Mouse (Mus musculus): ENCODE measurements around the gene Gm9495. TPM values are rescaled to one million over a fixed set of nuclear protein-coding genes. Genes with fewer than 3 reads are reported as not detected.
"Not testable (repeated sequence)": the region's sequence is repeated elsewhere in the genome, so short reads cannot be mapped to it uniquely, and the experiment has no call there.

Gene Gm9495
- polyA plus RNA-seq (2015; fragmentation: Nextera tagmentation; extraction: Ambion mirVana) = not detected in 2 replicates

DNA sequence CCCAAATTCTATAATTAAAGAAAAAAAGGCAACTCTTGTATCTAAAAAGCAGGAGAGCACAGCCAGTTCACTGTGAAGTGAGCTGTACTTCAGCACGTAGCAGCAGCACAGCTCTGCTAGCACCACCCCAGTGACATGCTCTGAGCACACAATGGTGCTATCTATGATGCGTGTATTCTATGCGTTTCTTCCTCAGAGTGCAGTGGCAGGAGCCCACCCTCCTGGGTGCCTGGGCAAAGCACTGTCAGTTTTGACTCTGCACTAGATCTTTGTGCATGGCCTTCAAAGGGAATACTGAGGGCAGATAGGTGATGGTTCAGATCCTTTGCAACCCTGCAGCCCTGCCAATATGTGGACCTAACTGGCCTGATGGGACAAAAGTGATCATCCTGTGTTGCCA lies at the start of gene Gm9495:
Gene Gm9495 (minus strand): TSS at position 101 of the 400 bp plus-strand sequence.
- 94% methylated on average over 3 of the region's 3 CpGs for WGBS
- H3K4me1 ChIP-seq (replicated peaks); H3K27me3 ChIP-seq; ATAC-seq (ENCODE audit: low FRiP score, low read depth); H3K4me3 ChIP-seq; H3K27ac ChIP-seq (replicated peaks); H3K36me3 ChIP-seq; H3K9me3 ChIP-seq; H3K9ac ChIP-seq; H3K4me2 ChIP-seq: not testable (repeated sequence)

GRCm38 (mm10) chr8:69474946-69475345 lies 21.6 kb upstream of the Gm9495 start:
- H3K9ac ChIP-seq; ATAC-seq (ENCODE audit: low FRiP score, low read depth): not testable (repeated sequence)

GRCm38 (mm10) chr8:69420018-69420417 lies 33.3 kb downstream of the Gm9495 start:
- ATAC-seq (ENCODE audit: low FRiP score, low read depth) = not testable (repeated sequence)

More at GRCm38 (mm10) chr8:69474946-69475345, 21.6 kb upstream of the Gm9495 start:
- H3K4me2 ChIP-seq; H3K4me3 ChIP-seq; H3K27me3 ChIP-seq; H3K9me3 ChIP-seq; H3K4me1 ChIP-seq (replicated peaks); H3K36me3 ChIP-seq; H3K27ac ChIP-seq (replicated peaks): not testable (repeated sequence)
- WGBS = 72% methylated on average over 3 of the region's 3 CpGs

GRCm38 (mm10) chr8:69414326-69414725 lies 39.0 kb downstream of the Gm9495 start:
- H3K27ac ChIP-seq (replicated peaks) = no peak overlapping the region
- WGBS = 84% methylated on average over 1 of the region's 1 CpGs
- no peaks in the 10 kb centered on the region for H3K4me1 ChIP-seq (replicated peaks)
- H3K9ac ChIP-seq = no peak overlapping the region
- no peak overlapping the region for H3K4me3 ChIP-seq
- no peaks in the 10 kb centered on the region for H3K27me3 ChIP-seq
- no peak overlapping the region for H3K4me2 ChIP-seq
- no peaks in the 10 kb centered on the region for H3K9me3 ChIP-seq
- no peaks in the 10 kb centered on the region for H3K36me3 ChIP-seq
- no peak for ATAC-seq (ENCODE audit: low FRiP score, low read depth)

More at GRCm38 (mm10) chr8:69420018-69420417, 33.3 kb downstream of the Gm9495 start:
- WGBS = 76% methylated on average over 3 of the region's 3 CpGs
- H3K27me3 ChIP-seq; H3K4me2 ChIP-seq; H3K4me1 ChIP-seq (replicated peaks); H3K27ac ChIP-seq (replicated peaks); H3K36me3 ChIP-seq; H3K4me3 ChIP-seq; H3K9ac ChIP-seq; H3K9me3 ChIP-seq: not testable (repeated sequence)

DNA sequence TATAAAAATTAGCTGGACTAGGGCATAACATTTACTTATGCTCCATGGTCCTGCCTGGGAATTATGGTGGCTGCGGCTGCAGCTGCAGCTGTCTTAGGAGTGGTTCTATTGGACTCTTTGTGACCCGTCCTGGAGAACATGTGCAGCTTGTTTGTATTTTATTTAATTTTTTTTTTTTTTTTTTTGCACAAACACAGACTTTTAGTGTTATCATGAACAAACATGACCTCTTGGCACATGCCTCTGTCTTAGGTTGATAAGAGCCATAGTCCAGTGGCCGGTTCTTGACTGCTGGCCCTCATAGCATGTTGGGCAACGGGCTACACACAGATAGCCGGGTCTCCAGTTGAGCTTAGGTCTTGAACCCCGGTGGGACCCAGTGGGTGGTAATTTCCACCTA lies 48.6 kb downstream of the Gm9495 start:
- ATAC-seq (ENCODE audit: low FRiP score, low read depth) = no peak
- H3K27me3 ChIP-seq = no peaks in the 10 kb centered on the region
- no peak overlapping the region for H3K4me2 ChIP-seq
- H3K9me3 ChIP-seq = no peaks in the 10 kb centered on the region
- H3K36me3 ChIP-seq = no peaks in the 10 kb centered on the region
- H3K4me1 ChIP-seq (replicated peaks) = no peaks in the 10 kb centered on the region
- no peak overlapping the region for H3K4me3 ChIP-seq
- H3K27ac ChIP-seq (replicated peaks) = no peak overlapping the region
- H3K9ac ChIP-seq = no peak overlapping the region
- WGBS = 91% methylated on average over 6 of the region's 6 CpGs

DNA sequence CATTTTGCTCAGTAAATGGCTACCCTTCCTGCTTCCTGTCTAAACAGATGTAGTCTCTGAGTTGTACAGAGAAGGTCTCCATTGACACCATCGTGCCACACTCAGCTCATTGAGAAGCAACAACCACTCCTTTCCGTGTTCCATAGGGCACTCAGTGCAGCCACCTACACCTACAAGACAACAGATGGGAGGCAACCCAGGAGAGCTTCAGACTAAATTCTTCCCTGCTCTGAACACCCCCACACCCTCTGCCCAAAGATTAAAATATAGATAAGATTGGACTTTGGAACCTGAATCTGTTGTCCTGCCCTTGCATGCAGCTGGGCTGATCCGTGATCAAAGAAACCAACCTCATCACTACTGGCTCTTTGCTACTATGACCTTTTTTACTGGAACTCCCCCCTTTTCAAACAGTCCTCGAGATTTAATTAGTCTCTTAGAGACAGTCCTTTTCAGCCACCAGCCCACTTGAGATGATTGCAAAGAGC lies 53.4 kb downstream of the Gm9495 start:
- Histone ChIP-seq H3K4me2 (peak overlapping the region; percentile 75), H3K9me3 (no peaks in the 10 kb centered on the region), H3K27me3 (no peaks in the 10 kb centered on the region), H3K27ac (replicated peaks) (no peak overlapping the region), H3K4me3 (peak overlapping the region; percentile 48), H3K36me3 (no peaks in the 10 kb centered on the region), H3K4me1 (replicated peaks) (peaks cover 14% of the 10 kb centered on the region), H3K9ac (peak overlapping the region; percentile 52; the same call in 1 of the 2 replicates)
- WGBS = 78% methylated on average over 4 of the region's 4 CpGs
- ATAC-seq (ENCODE audit: low FRiP score, low read depth) = no peak

DNA sequence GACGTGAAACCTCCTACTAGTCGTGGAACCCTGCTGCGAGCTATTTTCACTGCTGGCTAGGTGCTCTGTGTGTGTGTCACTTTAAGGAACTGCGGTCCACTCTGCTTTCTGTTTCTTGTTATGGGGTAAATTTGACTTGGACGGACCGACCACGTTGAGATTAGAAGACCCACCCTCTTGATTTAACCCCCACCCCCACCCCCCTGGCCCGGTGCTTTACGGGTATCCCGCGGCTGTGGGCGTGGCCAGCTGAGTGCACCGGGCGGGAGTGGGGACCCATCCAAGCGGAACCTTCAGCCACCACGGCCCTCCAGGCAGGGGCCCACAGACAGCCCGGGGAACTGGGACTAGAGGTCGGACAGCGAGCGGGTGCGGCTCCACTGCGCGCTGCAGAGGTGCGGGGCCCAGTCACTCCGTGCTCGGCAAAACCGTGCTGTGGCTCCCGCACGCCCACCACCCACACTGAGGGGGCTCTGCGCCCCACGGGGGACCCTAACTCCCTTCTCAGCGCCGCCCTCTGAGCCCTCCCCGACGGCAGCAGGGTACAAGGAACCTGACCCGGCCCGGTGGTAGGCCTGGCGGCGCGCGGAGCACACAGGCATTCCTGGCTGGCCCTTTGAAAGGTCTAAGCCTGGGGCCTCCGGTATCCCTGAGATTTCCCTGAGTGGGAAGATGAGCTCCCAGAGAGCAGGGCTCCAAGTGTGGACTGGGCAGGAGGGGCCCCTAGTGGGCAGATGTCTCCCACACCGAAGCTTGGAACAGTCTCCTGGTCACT lies 54.0 kb downstream of the Gm9495 start:
- no peak overlapping the region; the same call in 1 of the 2 replicates for H3K27ac ChIP-seq (replicated peaks)
- WGBS = 15% methylated on average over 36 of the region's 43 CpGs
- peak; percentile 13; the same call in 1 of the 2 replicates for ATAC-seq (ENCODE audit: low FRiP score, low read depth)

DNA sequence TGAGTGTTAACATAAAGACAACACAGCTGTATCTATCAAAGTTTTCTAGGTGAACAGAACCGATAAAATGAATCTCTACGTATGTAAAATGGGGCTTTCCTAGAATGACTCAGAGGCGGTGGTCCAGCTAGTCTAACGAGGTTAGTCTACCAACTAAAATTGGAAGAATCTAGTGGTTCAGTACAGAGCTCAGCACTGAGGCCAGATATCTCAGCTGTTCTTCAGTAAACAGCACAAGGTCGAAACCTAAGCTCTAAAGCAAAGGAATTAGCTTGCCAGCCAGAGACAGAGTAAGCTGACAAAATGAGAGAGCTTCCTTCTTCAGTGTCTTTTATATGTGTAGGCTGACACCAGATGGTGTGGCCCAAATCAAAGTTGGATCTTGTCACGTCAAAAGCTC lies 57.2 kb downstream of the Gm9495 start:
- Histone ChIP-seq H3K4me3 (peak overlapping the region; percentile 93; the same call in 1 of the 2 replicates), H3K9ac (no peak overlapping the region), H3K27ac (replicated peaks) (no peak overlapping the region)

More for the DNA sequence above, 54.0 kb downstream of the Gm9495 start:
- peaks cover 18% of the 10 kb centered on the region for H3K4me1 ChIP-seq (replicated peaks)
- H3K27me3 ChIP-seq = no peaks in the 10 kb centered on the region
- H3K4me2 ChIP-seq = peak overlapping the region; percentile 75
- H3K36me3 ChIP-seq = no peaks in the 10 kb centered on the region
- H3K9ac ChIP-seq = peak overlapping the region; percentile 52
- no peaks in the 10 kb centered on the region for H3K9me3 ChIP-seq
- H3K4me3 ChIP-seq = peak overlapping the region; percentile 48

GRCm38 (mm10) chr8:69395050-69395789 lies 58.1 kb downstream of the Gm9495 start:
- peak overlapping the region; percentile 74 for H3K4me2 ChIP-seq
- H3K4me1 ChIP-seq (replicated peaks) = peaks cover 23% of the 10 kb centered on the region
- H3K9ac ChIP-seq = peak overlapping the region; percentile 90
- peak overlapping the region; percentile 93 for H3K4me3 ChIP-seq
- peak overlapping the region; percentile 97 for H3K27ac ChIP-seq (replicated peaks)
- WGBS = 1% methylated on average over 26 of the region's 26 CpGs
- peak; percentile 99 for ATAC-seq (ENCODE audit: low FRiP score, low read depth)
- no peaks in the 10 kb centered on the region for H3K27me3 ChIP-seq
- H3K36me3 ChIP-seq = no peaks in the 10 kb centered on the region
- no peaks in the 10 kb centered on the region for H3K9me3 ChIP-seq

More for the DNA sequence above, 57.2 kb downstream of the Gm9495 start:
- Histone ChIP-seq H3K9me3 (no peaks in the 10 kb centered on the region), H3K4me2 (peak overlapping the region; percentile 74), H3K27me3 (no peaks in the 10 kb centered on the region), H3K4me1 (replicated peaks) (peaks cover 23% of the 10 kb centered on the region), H3K36me3 (no peaks in the 10 kb centered on the region)
- no peak for ATAC-seq (ENCODE audit: low FRiP score, low read depth)
- WGBS = 82% methylated on average over 6 of the region's 6 CpGs

GRCm38 (mm10) chr8:69384361-69384760 lies 69.0 kb downstream of the Gm9495 start:
- no peaks in the 10 kb centered on the region for H3K27me3 ChIP-seq

More at GRCm38 (mm10) chr8:69384361-69384760, 69.0 kb downstream of the Gm9495 start:
- H3K4me3 ChIP-seq = no peak overlapping the region
- no peak overlapping the region for H3K27ac ChIP-seq (replicated peaks)
- H3K9ac ChIP-seq = no peak overlapping the region
- H3K4me2 ChIP-seq = no peak overlapping the region
- peaks cover 27% of the 10 kb centered on the region for H3K36me3 ChIP-seq
- peaks cover 31% of the 10 kb centered on the region for H3K9me3 ChIP-seq
- H3K4me1 ChIP-seq (replicated peaks) = no peaks in the 10 kb centered on the region
- 98% methylated on average over 6 of the region's 6 CpGs for WGBS
- ATAC-seq (ENCODE audit: low FRiP score, low read depth) = no peak

All from hindbrain, embryonic 15.5 days (tissue).